Mouse (Mus musculus) kidney, postnatal 36 days (tissue): ENCODE measurements around the gene Dcaf12l2.

Experiments
- DNase-seq, 2 experiments: peaks; one replicate each; pipeline ENCODE4 v3.0.0; 2021 to 2022; ENCODE audit warnings: mixed read lengths in 2 of 2

Dcaf12l2 gene

GRCm38 (mm10) chrX:44367646-44368521 lies at the start of gene Dcaf12l2:
Gene Dcaf12l2 (minus strand): TSS chrX:44368342.
- DNase-seq = peak in 1 of 2 experiments; percentile 2

GRCm38 (mm10) chrX:44367280-44367645 lies 879 bp downstream of the Dcaf12l2 start:
- no peak for DNase-seq
